Mouse (Mus musculus) left cerebral cortex, adult 18-20 months (tissue): Measurements from ENCODE around the gene Prl8a8. TPM values are rescaled to one million over a fixed set of nuclear protein-coding genes. Genes with fewer than 3 reads are reported as not detected.

ENCODE experiments used
- DNase-seq, 2 experiments: peaks; one replicate each; pipeline ENCODE4 v3.0.0; 2021 to 2022; ENCODE audit warnings: low spot score in 2 of 2, mixed read lengths in 1 of 2
- long read RNA-seq, 2 experiments: library from polyadenylated mRNA; stranded (forward); transcript quantifications; one replicate each; pipeline ENCODE4 v2.0.0; 2021
- total RNA-seq, 2 experiments: library from RNA; stranded (reverse); gene quantifications; 2 replicates each; pipeline ENCODE4 v1.2.3; 2021

Prl8a8 gene
- not detected for total RNA-seq
- long read RNA-seq, experiment 1 = 0 reads
- long read RNA-seq, experiment 2 = 0 reads

DNA sequence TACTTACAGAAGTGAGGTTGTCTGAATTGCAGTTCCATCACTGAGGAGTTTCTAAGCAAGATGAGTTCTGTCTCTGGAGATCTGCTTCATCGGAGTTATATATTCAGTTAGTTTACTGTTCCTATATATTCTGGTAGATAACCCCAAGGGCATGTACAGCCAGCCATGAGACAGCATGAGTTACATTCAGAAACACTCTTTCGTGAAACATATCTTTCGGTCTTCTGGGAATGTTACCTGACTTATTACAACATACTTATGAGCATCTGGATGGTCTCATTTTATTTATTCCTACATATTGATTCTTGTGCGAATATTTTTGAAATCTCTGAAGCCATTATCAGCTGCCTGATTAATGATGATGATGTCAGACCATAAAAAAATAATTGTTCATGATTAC lies at the start of gene Prl8a8:
Prl8a8 (minus strand) TSS at position 101 of the 400 bp plus-strand sequence.
- DNase-seq = no peak

DNA sequence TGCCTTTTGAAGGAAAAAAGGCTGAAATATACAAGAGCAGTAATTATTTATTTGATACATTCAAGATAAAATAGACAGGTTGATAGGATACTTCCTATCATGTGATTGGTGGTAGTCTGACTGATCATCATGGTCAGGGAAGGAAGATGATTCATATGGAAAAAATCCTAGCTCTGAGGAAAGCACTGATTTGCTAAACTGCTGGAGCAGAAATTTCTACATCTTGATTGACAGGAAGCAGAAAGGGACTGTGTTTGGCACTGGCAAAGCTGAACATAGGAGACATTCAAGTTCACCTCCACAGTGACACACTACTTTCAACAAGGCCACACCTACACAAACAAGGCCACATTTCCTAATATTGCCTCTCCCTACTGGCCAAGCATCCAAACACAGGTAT lies 40.3 kb upstream of the Prl8a8 start:
- DNase-seq = no peak

DNA sequence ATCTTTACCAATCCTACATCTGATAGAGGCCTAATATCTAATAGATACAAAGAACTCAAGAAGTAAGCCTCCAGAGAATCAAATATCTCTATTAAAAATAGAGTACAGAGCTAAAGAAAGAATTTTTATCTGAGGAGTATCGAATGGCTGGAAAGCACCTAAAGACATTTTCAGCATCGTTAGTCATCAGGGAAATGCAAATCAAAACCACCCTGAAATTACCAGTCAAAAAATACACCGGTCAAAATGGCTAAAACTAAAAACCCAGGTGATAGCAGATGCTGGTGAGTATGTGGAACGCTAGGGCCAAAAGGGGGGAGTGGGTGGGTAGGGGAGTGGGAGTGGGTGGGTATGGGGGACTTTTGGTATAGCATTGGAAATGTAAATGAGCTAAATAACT lies 10.1 kb upstream of the Prl8a8 start:
- DNase-seq = no peak

DNA sequence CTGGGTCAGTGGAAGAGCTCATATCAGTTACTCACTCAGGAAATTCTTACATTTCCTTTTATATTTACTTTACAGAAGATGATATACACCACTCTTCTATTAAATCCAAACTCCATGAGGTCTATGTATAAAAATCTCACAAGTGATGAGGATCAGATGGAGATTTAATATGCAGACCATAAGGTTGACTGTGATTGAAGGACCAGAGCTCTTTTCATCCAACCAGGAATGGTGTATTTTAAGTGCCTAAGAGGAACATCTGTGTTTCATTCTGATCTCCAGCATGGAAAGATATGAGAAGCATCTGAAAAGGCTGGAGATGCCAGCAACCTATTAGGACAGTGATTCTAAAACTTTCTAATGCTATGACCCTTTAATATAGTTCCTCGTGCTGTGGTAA lies 5.4 kb downstream of the Prl8a8 start:
- DNase-seq = no peak

Other genes with a start within 250 kb of the Prl8a8 start
- gene Prl6a1, start 200.6 kb downstream of the Prl8a8 start, total RNA-seq = not detected
- not detected for gene Prl8a2, start 167.5 kb downstream of the Prl8a8 start, total RNA-seq
- not detected for gene Prl2b1, start 122.4 kb downstream of the Prl8a8 start, total RNA-seq
- not detected for gene Prl8a6, start 74.5 kb downstream of the Prl8a8 start, total RNA-seq
- gene Prl8a9, start 51.4 kb upstream of the Prl8a8 start, total RNA-seq = not detected
- not detected for gene Prl8a1, start 69.0 kb upstream of the Prl8a8 start, total RNA-seq
- gene Prl7b1, start 97.4 kb upstream of the Prl8a8 start, total RNA-seq = not detected
- not detected for gene Prl7a1, start 129.3 kb upstream of the Prl8a8 start, total RNA-seq
- not detected for gene Prl7a2, start 154.8 kb upstream of the Prl8a8 start, total RNA-seq
- not detected for gene Prl7d1, start 203.5 kb upstream of the Prl8a8 start, total RNA-seq